Mouse (Mus musculus) limb, embryonic 14.5 days (tissue): ENCODE results near the gene Fcrl1. TPM values are rescaled to one million over a fixed set of nuclear protein-coding genes. Genes with fewer than 3 reads are reported as not detected.

Source experiments
- ATAC-seq: fragments of 200-750 bp; cut with Nextera tagmentation; 2 replicates; pipeline ENCODE4 v1.8.0; 2017; ENCODE audit warnings: low read depth, moderate number of reproducible peaks, moderate TSS enrichment; ENCODE audit not compliant: low FRiP score
- DNase-seq: peaks from one replicate; pipeline ENCODE4 v3.0.0-alpha.2; 2015; ENCODE audit warnings: low spot score
- H3K27ac ChIP-seq: fragments of 300-500 bp; sonication (generic); replicated peaks from 2 replicates; pipeline ENCODE4 v1.5.1; 2014; ENCODE audit warnings: low read depth, mild to moderate bottlenecking, low read length, moderate library complexity, mixed read lengths
- H3K27me3 ChIP-seq: fragments of 300-500 bp; sonication (generic); 2 replicates; pipeline ENCODE4 v1.6.1; 2014; ENCODE audit warnings: low read length, mixed read lengths; ENCODE audit not compliant: control insufficient read depth, insufficient read depth
- H3K36me3 ChIP-seq: fragments of 300-500 bp; sonication (generic); 2 replicates; pipeline ENCODE4 v1.6.1; 2014; ENCODE audit warnings: mild to moderate bottlenecking, low read length, moderate library complexity, mixed read lengths; ENCODE audit not compliant: control insufficient read depth, insufficient read depth
- H3K4me1 ChIP-seq: fragments of 300-500 bp; sonication (generic); 2 replicates; pipeline ENCODE4 v1.6.1; 2014; ENCODE audit warnings: antibody characterized with exemption, low read length, mixed read lengths; ENCODE audit not compliant: control insufficient read depth, insufficient read depth
- H3K4me2 ChIP-seq: fragments of 300-500 bp; sonication (generic); replicated peaks from 2 replicates; pipeline ENCODE4 v1.6.1; 2014; ENCODE audit warnings: low read depth, mild to moderate bottlenecking, low read length, moderate library complexity; ENCODE audit not compliant: severe bottlenecking
- H3K4me3 ChIP-seq: fragments of 300-500 bp; sonication (generic); replicated peaks from 2 replicates; pipeline ENCODE4 v1.5.1; 2014; ENCODE audit warnings: low read length
- H3K9ac ChIP-seq: fragments of 300-500 bp; sonication (generic); 2 replicates; pipeline ENCODE4 v1.6.1; 2014; ENCODE audit warnings: mild to moderate bottlenecking, low read depth, low read length, moderate library complexity; ENCODE audit not compliant: severe bottlenecking
- H3K9me3 ChIP-seq: fragments of 300-500 bp; sonication (generic); 2 replicates; pipeline ENCODE4 v1.6.1; 2016; ENCODE audit warnings: low read length; ENCODE audit not compliant: control insufficient read depth
- POLR2A ChIP-seq: fragments of 200-500 bp; IDR thresholded peaks from 2 replicates; pipeline ENCODE4 v1.8.0; 2012; ENCODE audit warnings: inconsistent platforms, mild to moderate bottlenecking, moderate library complexity, borderline replicate concordance; ENCODE audit not compliant: insufficient read depth, insufficient read length; ENCODE audit errors: extremely low read depth
- WGBS: fragments of 180-500 bp; shearing (Covaris S2); extraction: QIAGEN DNeasy Blood & Tissue Kit; methylation state at CpG from one replicate; pipeline ENCODE4 v1.1.7; 2014; 5-methylcytosine and 5-hydroxymethylcytosine counted together
- polyA plus RNA-seq, 2 experiments: library from polyadenylated mRNA; depleted of rRNA in 1 of 2; stranded (reverse) in 1 of 2; unstranded in 1 of 2; fragments of >200 nt; fragmentation: Nextera tagmentation in 1 of 2; extraction: Ambion mirVana in 1 of 2; gene quantifications; 2 replicates each; pipeline versions ENCODE4 v1.2.1 to v1.2.3; 2012 to 2014

The Fcrl1 gene
- polyA plus RNA-seq, 2 experiments: 0.14 to 0.23 TPM

- ATAC-seq (no peak), DNase-seq (no peak)
- no peaks in the 10 kb centered on the region for H3K9me3 ChIP-seq
- H3K4me2 ChIP-seq: no peak overlapping the region
- no peak overlapping the region for H3K9ac ChIP-seq
- H3K4me1 ChIP-seq: no peaks in the 10 kb centered on the region
- no peak overlapping the region for H3K27ac ChIP-seq
- no peak for TF ChIP-seq POLR2A
- no peak overlapping the region for H3K4me3 ChIP-seq
- H3K27me3 ChIP-seq: no peaks in the 10 kb centered on the region
- WGBS: 59% methylated on average over 7 of the region's 7 CpGs
- H3K36me3 ChIP-seq: no peaks in the 10 kb centered on the region
Measured at GRCm38 (mm10) chr3:87381806-87382712, 5.9 kb downstream of the Fcrl1 start.

- H3K27me3 ChIP-seq: no peaks in the 10 kb centered on the region
- H3K4me2 ChIP-seq: no peak overlapping the region
- no peaks in the 10 kb centered on the region for H3K36me3 ChIP-seq
- ATAC-seq (no peak), DNase-seq (no peak)
- H3K4me3 ChIP-seq: no peak overlapping the region
- H3K4me1 ChIP-seq: no peaks in the 10 kb centered on the region
- H3K9ac ChIP-seq: no peak overlapping the region
- TF ChIP-seq POLR2A: no peak
- 94% methylated on average over 3 of the region's 3 CpGs for WGBS
- no peak overlapping the region for H3K27ac ChIP-seq
- no peaks in the 10 kb centered on the region for H3K9me3 ChIP-seq
Measured at GRCm38 (mm10) chr3:87383308-87383707, 7.1 kb downstream of the Fcrl1 start.

GRCm38 (mm10) chr3:87385105-87385504, 8.9 kb downstream of the Fcrl1 start:
- ATAC-seq (no peak), DNase-seq (no peak)
- 81% methylated on average over 9 of the region's 9 CpGs for WGBS
- H3K4me3 ChIP-seq: no peak overlapping the region
- no peak overlapping the region for H3K27ac ChIP-seq
- no peak for TF ChIP-seq POLR2A
- H3K27me3 ChIP-seq: no peaks in the 10 kb centered on the region
- no peaks in the 10 kb centered on the region for H3K4me1 ChIP-seq
- no peaks in the 10 kb centered on the region for H3K36me3 ChIP-seq
- H3K4me2 ChIP-seq: no peak overlapping the region
- H3K9me3 ChIP-seq: no peaks in the 10 kb centered on the region
- no peak overlapping the region for H3K9ac ChIP-seq

- H3K27ac ChIP-seq: no peak overlapping the region
- peak; percentile 23 for DNase-seq
Measured at GRCm38 (mm10) chr3:87390935-87391334, 14.7 kb downstream of the Fcrl1 start.

GRCm38 (mm10) chr3:87398809-87399208, 22.6 kb downstream of the Fcrl1 start:
- H3K27ac ChIP-seq: no peak overlapping the region
- no peak for TF ChIP-seq POLR2A
- no peaks in the 10 kb centered on the region for H3K4me1 ChIP-seq
- no peaks in the 10 kb centered on the region for H3K36me3 ChIP-seq
- DNase-seq (no peak), ATAC-seq (no peak)
- H3K27me3 ChIP-seq: no peaks in the 10 kb centered on the region
- no peak overlapping the region for H3K4me2 ChIP-seq
- H3K9ac ChIP-seq: no peak overlapping the region
- 69% methylated on average over 4 of the region's 4 CpGs for WGBS
- no peaks in the 10 kb centered on the region for H3K9me3 ChIP-seq
- H3K4me3 ChIP-seq: no peak overlapping the region

More at GRCm38 (mm10) chr3:87390935-87391334, 14.7 kb downstream of the Fcrl1 start:
- Histone ChIP-seq H3K4me2 (no peak overlapping the region), H3K9ac (no peak overlapping the region), H3K27me3 (no peaks in the 10 kb centered on the region), H3K36me3 (no peaks in the 10 kb centered on the region), H3K4me3 (no peak overlapping the region), H3K9me3 (no peaks in the 10 kb centered on the region), H3K4me1 (no peaks in the 10 kb centered on the region)
- no peak for TF ChIP-seq POLR2A
- ATAC-seq: no peak
- WGBS: 100% methylated on average over 1 of the region's 1 CpGs

GRCm38 (mm10) chr3:87399906-87400305, 23.7 kb downstream of the Fcrl1 start:
- no peak for TF ChIP-seq POLR2A
- Histone ChIP-seq H3K9me3 (no peaks in the 10 kb centered on the region), H3K4me2 (no peak overlapping the region), H3K27me3 (no peaks in the 10 kb centered on the region), H3K36me3 (no peaks in the 10 kb centered on the region), H3K4me1 (no peaks in the 10 kb centered on the region), H3K27ac (no peak overlapping the region), H3K9ac (no peak overlapping the region), H3K4me3 (no peak overlapping the region)
- no peak for DNase-seq
- no peak for ATAC-seq
- 79% methylated on average over 4 of the region's 4 CpGs for WGBS
